Mouse (Mus musculus): ENCODE results near the gene Rhot1. TPM values are rescaled to one million over a fixed set of nuclear protein-coding genes. Genes with fewer than 3 reads are reported as not detected.

The Rhot1 gene
- polyA plus RNA-seq, 1 experiment: 15.5 TPM

DNA sequence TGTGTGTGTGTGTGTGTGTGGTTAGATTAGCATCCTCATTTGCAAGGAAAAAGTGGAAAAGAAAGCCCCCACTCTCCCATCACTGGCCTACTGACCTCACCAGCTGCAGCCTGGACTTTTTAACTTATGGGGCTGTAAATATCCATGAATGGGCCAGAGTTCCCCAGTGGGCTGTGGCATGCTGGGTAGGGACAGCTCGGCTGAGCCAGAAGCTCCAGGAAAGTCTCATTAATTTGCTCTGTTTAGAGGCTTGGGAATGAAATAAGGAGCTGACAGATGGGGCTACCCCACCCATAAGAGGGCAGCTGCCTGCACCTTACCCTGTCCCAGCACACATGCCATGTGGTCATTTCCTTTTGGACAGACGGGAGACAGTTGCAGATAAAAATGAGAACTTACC is 103.2 kb downstream of the Rhot1 start:
- WGBS: 65% methylated on average over 2 of the region's 2 CpGs
- H3K4me1 ChIP-seq (ENCODE audit: control insufficient read depth, insufficient read depth, low read length): no peaks in the 10 kb centered on the region
- no peak overlapping the region for H3K4me3 ChIP-seq (replicated peaks; ENCODE audit: control insufficient read depth, low read depth, low read length)
- H3K27ac ChIP-seq (ENCODE audit: control insufficient read depth, insufficient read depth, low read depth, low read length, poor library complexity): no peak overlapping the region
- TF ChIP-seq CTCF (IDR thresholded peaks at IDR 0.05; ENCODE audit: control insufficient read depth, insufficient read depth, low read length) (no peak), POLR2A (IDR thresholded peaks at IDR 0.05; ENCODE audit: borderline replicate concordance, control insufficient read depth, low read depth, low read length) (no peak)

DNA sequence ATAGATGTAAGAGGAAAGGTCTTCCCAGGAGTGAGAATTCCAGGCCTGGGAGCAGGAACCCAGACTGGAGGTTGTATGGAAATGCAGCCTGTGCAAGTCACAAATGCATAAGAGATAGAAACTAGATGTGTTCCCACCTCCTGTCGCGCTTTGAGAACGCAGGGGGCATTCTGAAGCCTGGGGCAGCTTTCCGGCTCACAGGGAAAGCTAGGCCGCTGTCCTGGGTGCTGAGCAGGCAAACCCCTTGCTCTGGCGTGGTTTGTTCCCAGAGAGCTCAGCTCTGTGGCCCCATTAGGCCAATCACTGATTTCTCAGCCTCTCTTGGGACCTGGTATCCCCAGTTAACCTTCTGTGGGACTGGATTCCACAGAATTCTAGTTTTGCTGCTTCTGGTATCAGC is 103.7 kb downstream of the Rhot1 start:
- Histone ChIP-seq H3K4me1 (ENCODE audit: control insufficient read depth, insufficient read depth, low read length) (no peaks in the 10 kb centered on the region), H3K27ac (ENCODE audit: control insufficient read depth, insufficient read depth, low read depth, low read length, poor library complexity) (no peak overlapping the region), H3K4me3 (replicated peaks; ENCODE audit: control insufficient read depth, low read depth, low read length) (no peak overlapping the region)
- 30% methylated on average over 6 of the region's 6 CpGs for WGBS
- TF ChIP-seq POLR2A (IDR thresholded peaks at IDR 0.05; ENCODE audit: borderline replicate concordance, control insufficient read depth, low read depth, low read length): no peak
- TF ChIP-seq CTCF (IDR thresholded peaks at IDR 0.05; ENCODE audit: control insufficient read depth, insufficient read depth, low read length): no peak

DNA sequence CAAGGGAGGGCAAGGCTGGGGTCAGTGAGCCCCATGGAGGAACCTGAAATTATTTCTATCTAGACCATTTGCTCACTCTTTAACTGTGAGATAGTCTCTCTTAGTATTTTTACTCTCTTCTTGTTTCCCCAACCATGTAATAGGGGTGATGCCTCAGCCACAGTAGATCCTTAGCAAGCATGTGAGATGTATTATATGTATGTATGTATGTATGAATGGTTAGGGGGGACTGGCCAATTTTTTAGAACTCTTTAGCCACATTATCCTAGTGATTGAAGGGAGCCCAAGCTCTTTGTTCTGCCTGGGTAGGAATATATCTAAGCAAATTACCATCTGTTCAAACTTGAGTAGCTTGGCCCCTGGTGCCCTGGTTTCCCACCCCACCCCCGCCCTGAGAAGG is 104.6 kb downstream of the Rhot1 start:
- no peaks in the 10 kb centered on the region for H3K4me1 ChIP-seq (ENCODE audit: control insufficient read depth, insufficient read depth, low read length)
- TF ChIP-seq CTCF (IDR thresholded peaks at IDR 0.05; ENCODE audit: control insufficient read depth, insufficient read depth, low read length) (no peak), POLR2A (IDR thresholded peaks at IDR 0.05; ENCODE audit: borderline replicate concordance, control insufficient read depth, low read depth, low read length) (no peak)
- no peak overlapping the region for H3K27ac ChIP-seq (ENCODE audit: control insufficient read depth, insufficient read depth, low read depth, low read length, poor library complexity)
- 72% methylated on average over 1 of the region's 1 CpGs for WGBS
- H3K4me3 ChIP-seq (replicated peaks; ENCODE audit: control insufficient read depth, low read depth, low read length): no peak overlapping the region

DNA sequence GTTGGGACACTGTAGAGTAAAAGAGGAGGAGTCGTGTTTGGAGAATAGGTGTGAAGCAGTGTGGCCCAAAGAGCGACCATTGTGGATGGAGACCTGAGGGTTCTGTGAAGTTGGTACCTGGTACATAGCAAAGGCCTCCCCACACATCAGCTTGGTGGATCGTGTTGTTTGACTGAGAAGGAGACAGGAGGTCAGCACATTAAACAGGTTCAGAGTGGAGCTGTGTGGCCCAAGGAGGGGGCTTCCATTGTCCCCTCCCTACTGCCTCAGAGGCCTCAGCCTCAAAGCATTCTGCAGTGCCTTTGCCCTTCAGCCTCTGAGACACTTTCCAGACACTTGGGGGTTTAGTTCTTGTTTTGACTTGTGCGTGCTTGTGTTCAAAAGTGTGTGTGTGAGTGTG is 105.1 kb downstream of the Rhot1 start:
- WGBS: 68% methylated on average over 4 of the region's 4 CpGs
- no peaks in the 10 kb centered on the region for H3K4me1 ChIP-seq (ENCODE audit: control insufficient read depth, insufficient read depth, low read length)
- H3K27ac ChIP-seq (ENCODE audit: control insufficient read depth, insufficient read depth, low read depth, low read length, poor library complexity): no peak overlapping the region
- TF ChIP-seq POLR2A (IDR thresholded peaks at IDR 0.05; ENCODE audit: borderline replicate concordance, control insufficient read depth, low read depth, low read length): no peak
- TF ChIP-seq CTCF (IDR thresholded peaks at IDR 0.05; ENCODE audit: control insufficient read depth, insufficient read depth, low read length): no peak
- H3K4me3 ChIP-seq (replicated peaks; ENCODE audit: control insufficient read depth, low read depth, low read length): no peak overlapping the region

DNA sequence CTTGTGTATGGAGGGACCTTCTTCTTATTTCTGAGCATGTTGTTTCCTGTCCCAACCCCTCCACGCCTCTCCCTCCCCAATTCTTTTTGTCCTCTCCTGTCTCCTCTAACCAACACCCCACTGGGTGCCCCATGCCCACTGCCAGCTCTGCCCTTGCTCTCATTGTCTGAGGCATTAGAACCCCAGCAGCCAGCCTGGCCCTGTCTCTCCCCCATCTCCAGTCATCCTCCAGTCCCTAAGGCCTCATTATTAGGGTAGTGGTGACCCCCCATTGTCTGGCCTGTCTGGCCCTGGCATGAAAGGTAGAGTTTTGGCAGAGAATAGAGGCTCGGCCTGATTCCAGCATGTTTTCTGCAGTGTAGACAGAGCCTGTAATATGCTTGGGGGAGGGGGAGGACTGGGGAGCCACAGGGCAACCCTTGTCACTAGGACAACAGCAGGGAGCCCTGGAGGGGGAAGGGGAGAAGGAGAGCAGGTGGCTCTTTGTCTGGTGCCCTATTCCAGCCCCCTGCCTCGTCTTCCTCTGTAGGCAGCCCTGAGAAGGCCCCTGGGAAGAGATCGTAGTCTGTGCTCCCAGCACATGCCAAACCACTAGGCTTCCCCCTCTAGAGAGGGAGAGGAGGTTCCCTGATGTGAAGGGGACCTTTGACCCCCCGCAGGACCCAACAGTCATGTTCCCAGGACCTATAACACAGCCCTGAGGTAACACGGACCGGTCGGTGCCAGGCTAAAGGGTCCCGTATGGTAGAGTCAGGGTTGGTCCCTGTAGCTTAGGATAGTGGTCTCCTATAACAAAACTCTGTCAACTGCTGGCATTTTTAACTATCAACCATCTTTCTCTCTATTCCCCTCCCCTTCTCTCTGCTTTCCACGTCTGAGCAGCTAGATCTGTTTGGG is 107.2 kb downstream of the Rhot1 start:
- no peak overlapping the region for H3K27ac ChIP-seq (ENCODE audit: control insufficient read depth, insufficient read depth, low read depth, low read length, poor library complexity)
- WGBS: 69% methylated on average over 10 of the region's 10 CpGs
- H3K4me3 ChIP-seq (replicated peaks; ENCODE audit: control insufficient read depth, low read depth, low read length): no peak overlapping the region
- TF ChIP-seq CTCF (IDR thresholded peaks at IDR 0.05; ENCODE audit: control insufficient read depth, insufficient read depth, low read length) (no peak), POLR2A (IDR thresholded peaks at IDR 0.05; ENCODE audit: borderline replicate concordance, control insufficient read depth, low read depth, low read length) (no peak)
- no peaks in the 10 kb centered on the region; the same call in 1 of the 2 replicates for H3K4me1 ChIP-seq (ENCODE audit: control insufficient read depth, insufficient read depth, low read length)

Other genes starting within 250 kb of the Rhot1 start
- gene Utp6, start 246.6 kb upstream of the Rhot1 start, polyA plus RNA-seq (2011; ENCODE audit: insufficient read depth, insufficient read length, low replicate concordance, missing spikeins): 18.1 and 27.5 TPM in 2 replicates
- 38.7 and 39.0 TPM in 2 replicates for gene Suz12, start 215.9 kb upstream of the Rhot1 start, polyA plus RNA-seq (2011; ENCODE audit: insufficient read depth, insufficient read length, low replicate concordance, missing spikeins)
- 35.5 and 47.8 TPM in 2 replicates for gene Crlf3, start 128.0 kb upstream of the Rhot1 start, polyA plus RNA-seq (2011; ENCODE audit: insufficient read depth, insufficient read length, low replicate concordance, missing spikeins)
- 19.4 and 23.1 TPM in 2 replicates for gene Atad5, start 119.6 kb upstream of the Rhot1 start, polyA plus RNA-seq (2011; ENCODE audit: insufficient read depth, insufficient read length, low replicate concordance, missing spikeins)
- gene Tefm, start 66.8 kb upstream of the Rhot1 start, polyA plus RNA-seq (2011; ENCODE audit: insufficient read depth, insufficient read length, low replicate concordance, missing spikeins): 2.0 and 5.3 TPM in 2 replicates
- 2.5 and 4.8 TPM in 2 replicates for gene Adap2, start 54.9 kb upstream of the Rhot1 start, polyA plus RNA-seq (2011; ENCODE audit: insufficient read depth, insufficient read length, low replicate concordance, missing spikeins)
- gene Rnf135, start 25.2 kb upstream of the Rhot1 start, polyA plus RNA-seq (2011; ENCODE audit: insufficient read depth, insufficient read length, low replicate concordance, missing spikeins): 2.3 and 6.0 TPM in 2 replicates
- gene Rhbdl3, start 91.9 kb downstream of the Rhot1 start, polyA plus RNA-seq (2011; ENCODE audit: insufficient read depth, insufficient read length, low replicate concordance, missing spikeins): 0.52 TPM in 1 of 2 replicates, not detected in the other
- gene 5730455P16Rik, start 169.0 kb downstream of the Rhot1 start, polyA plus RNA-seq (2011; ENCODE audit: insufficient read depth, insufficient read length, low replicate concordance, missing spikeins): 27.9 and 42.0 TPM in 2 replicates
- 103 and 109 TPM in 2 replicates for gene Zfp207, start 174.3 kb downstream of the Rhot1 start, polyA plus RNA-seq (2011; ENCODE audit: insufficient read depth, insufficient read length, low replicate concordance, missing spikeins)
- gene Psmd11, start 219.6 kb downstream of the Rhot1 start, polyA plus RNA-seq (2011; ENCODE audit: insufficient read depth, insufficient read length, low replicate concordance, missing spikeins): 59.0 and 71.3 TPM in 2 replicates

Measured in bone marrow, adult 2 months (tissue).